Mouse (Mus musculus) MEL (cell line): ENCODE data around the gene Mcm6. TPM values are rescaled to one million over a fixed set of nuclear protein-coding genes. Genes with fewer than 3 reads are reported as not detected.

Experiments
- DNase-seq: peaks from one replicate; pipeline ENCODE4 v3.0.0; 2011; ENCODE audit warnings: low read depth, low spot score
- H3K27ac ChIP-seq: 2 replicates; pipeline ENCODE4 v1.5.1; 2012; ENCODE audit warnings: low read depth, mild to moderate bottlenecking, control low read depth, low read length, moderate library complexity; ENCODE audit not compliant: control insufficient read depth
- H3K27me3 ChIP-seq, 2 experiments: fragments of 150-350 bp in 1 of 2; sonication (generic) in 1 of 2; 2 replicates each; pipeline ENCODE4 v1.6.1; 2012; ENCODE audit warnings: low read length in 2 of 2, mild to moderate bottlenecking in 2 of 2, improper control_type of control experiment in 1 of 2, moderate library complexity in 1 of 2; ENCODE audit not compliant: insufficient read depth in 2 of 2, control insufficient read depth in 1 of 2
- H3K36me3 ChIP-seq, 2 experiments: 2 replicates each; pipeline ENCODE4 v1.6.1; 2012 to 2014; ENCODE audit warnings: low read length in 2 of 2, improper control_type of control experiment in 1 of 2, inconsistent platforms in 1 of 2, mild to moderate bottlenecking in 1 of 2; ENCODE audit not compliant: insufficient read depth in 2 of 2, control insufficient read depth in 1 of 2
- H3K4me1 ChIP-seq, 2 experiments: fragments of 150-350 bp in 1 of 2; sonication (generic) in 1 of 2; 2 replicates each; pipeline ENCODE4 v1.6.1; 2012; ENCODE audit warnings: low read length in 2 of 2, improper control_type of control experiment in 1 of 2, mild to moderate bottlenecking in 1 of 2; ENCODE audit not compliant: insufficient read depth in 2 of 2, control insufficient read depth in 1 of 2
- H3K4me3 ChIP-seq, 2 experiments: fragments of 150-350 bp in 1 of 2; sonication (generic) in 1 of 2; 2 replicates each; pipeline ENCODE4 v1.5.1; 2012; ENCODE audit warnings: low read depth in 2 of 2, low read length in 2 of 2, mild to moderate bottlenecking in 2 of 2, moderate library complexity in 2 of 2, control low read depth in 1 of 2, improper control_type of control experiment in 1 of 2; ENCODE audit not compliant: control insufficient read depth in 1 of 2, insufficient read depth in 1 of 2
- H3K79me2 ChIP-seq: 2 replicates; pipeline ENCODE4 v1.6.1; 2012; ENCODE audit warnings: mild to moderate bottlenecking, low read length, moderate library complexity; ENCODE audit not compliant: control insufficient read depth, poor library complexity, insufficient read depth
- H3K9ac ChIP-seq: 2 replicates; pipeline ENCODE4 v1.6.1; 2012; ENCODE audit warnings: low read depth, mild to moderate bottlenecking, control low read depth, low read length, moderate library complexity; ENCODE audit not compliant: control insufficient read depth, poor library complexity, severe bottlenecking
- H3K9me3 ChIP-seq: fragments of 150-350 bp; sonication (generic); replicated peaks from 2 replicates; pipeline ENCODE4 v1.6.1; 2012; ENCODE audit warnings: mild to moderate bottlenecking, low read length, improper control_type of control experiment, moderate library complexity; ENCODE audit not compliant: insufficient read depth
- CHD1 ChIP-seq: IDR thresholded peaks from 2 replicates; pipeline ENCODE4 v1.6.1; 2012; ENCODE audit warnings: low read depth, mild to moderate bottlenecking, inconsistent platforms, low read length, improper control_type of control experiment
- CHD2 ChIP-seq: IDR thresholded peaks from 2 replicates; pipeline ENCODE4 v1.6.1; 2011; ENCODE audit warnings: low read length, improper control_type of control experiment
- E2F4 ChIP-seq: IDR thresholded peaks from 2 replicates; pipeline ENCODE4 v1.6.1; 2011; ENCODE audit warnings: low read depth, low read length, improper control_type of control experiment, borderline replicate concordance
- HCFC1 ChIP-seq: IDR thresholded peaks from 2 replicates; pipeline ENCODE4 v1.6.1; 2012; ENCODE audit warnings: low read depth, mild to moderate bottlenecking, inconsistent platforms, low read length, improper control_type of control experiment, moderate library complexity
- JUND ChIP-seq: IDR thresholded peaks from 2 replicates; pipeline ENCODE4 v1.6.1; 2011; ENCODE audit warnings: low read depth, mild to moderate bottlenecking, improper control_type of control experiment, low read length
- MAX ChIP-seq: IDR thresholded peaks from 2 replicates; pipeline ENCODE4 v1.6.1; 2011; ENCODE audit warnings: low read length, improper control_type of control experiment
- MAZ ChIP-seq: IDR thresholded peaks from 2 replicates; pipeline ENCODE4 v1.6.1; 2012; ENCODE audit warnings: low read depth, mild to moderate bottlenecking, inconsistent platforms, low read length, improper control_type of control experiment
- MXI1 ChIP-seq: IDR thresholded peaks from 2 replicates; pipeline ENCODE4 v1.6.1; 2011; ENCODE audit warnings: mild to moderate bottlenecking, low read depth, low read length, improper control_type of control experiment
- MYC ChIP-seq: IDR thresholded peaks from 2 replicates; pipeline ENCODE4 v1.6.1; 2011; ENCODE audit warnings: low read depth, mild to moderate bottlenecking, low read length, improper control_type of control experiment, moderate library complexity
- NELFE ChIP-seq: IDR thresholded peaks from 2 replicates; pipeline ENCODE4 v1.6.1; 2011; ENCODE audit warnings: low read depth, low read length, improper control_type of control experiment
- NRF1 ChIP-seq: IDR thresholded peaks from 2 replicates; pipeline ENCODE4 v1.6.1; 2014; ENCODE audit warnings: low read depth, mild to moderate bottlenecking, inconsistent platforms, low read length, improper control_type of control experiment, moderate library complexity; ENCODE audit not compliant: poor library complexity, insufficient read depth, severe bottlenecking
- POLR2A ChIP-seq, 2 experiments: IDR thresholded peaks; 2 replicates each; pipeline ENCODE4 v1.6.1; 2011 to 2012; ENCODE audit warnings: low read length in 2 of 2, mild to moderate bottlenecking in 2 of 2, control low read depth in 1 of 2, improper control_type of control experiment in 1 of 2, low read depth in 1 of 2, moderate library complexity in 1 of 2; ENCODE audit not compliant: control insufficient read depth in 1 of 2, insufficient read depth in 1 of 2, poor library complexity in 1 of 2
- POLR2AphosphoS2 ChIP-seq: IDR thresholded peaks from 2 replicates; pipeline ENCODE4 v1.6.1; 2011; ENCODE audit warnings: low read length, improper control_type of control experiment
- SIN3A ChIP-seq: IDR thresholded peaks from 2 replicates; pipeline ENCODE4 v1.6.1; 2012; ENCODE audit warnings: low read length, improper control_type of control experiment, inconsistent platforms
- TBP ChIP-seq: IDR thresholded peaks from 2 replicates; pipeline ENCODE4 v1.8.0; 2011; ENCODE audit warnings: low read depth, low read length, improper control_type of control experiment
- TCF12 ChIP-seq: IDR thresholded peaks from 2 replicates; pipeline ENCODE4 v1.6.1; 2014; ENCODE audit warnings: low read depth, mild to moderate bottlenecking, inconsistent platforms, low read length, improper control_type of control experiment, moderate library complexity
- ZC3H11A ChIP-seq: IDR thresholded peaks from 2 replicates; pipeline ENCODE4 v1.6.1; 2012; ENCODE audit warnings: low read depth, mild to moderate bottlenecking, inconsistent platforms, low read length, improper control_type of control experiment
- ZKSCAN1 ChIP-seq: IDR thresholded peaks from 2 replicates; pipeline ENCODE4 v1.6.1; 2012; ENCODE audit warnings: low read depth, mild to moderate bottlenecking, inconsistent platforms, low read length, improper control_type of control experiment, moderate library complexity
- ZMIZ1 ChIP-seq: IDR thresholded peaks from 2 replicates; pipeline ENCODE4 v1.6.1; 2012; ENCODE audit warnings: low read depth, mild to moderate bottlenecking, inconsistent platforms, low read length, improper control_type of control experiment, moderate library complexity
- ZNF384 ChIP-seq: IDR thresholded peaks from 2 replicates; pipeline ENCODE4 v1.6.1; 2012; ENCODE audit warnings: low read depth, mild to moderate bottlenecking, inconsistent platforms, low read length, improper control_type of control experiment
- polyA plus RNA-seq, 2 experiments: library from polyadenylated mRNA; stranded (reverse) in 1 of 2; unstranded in 1 of 2; fragments of >175 nt in 1 of 2; fragments of >200 nt in 1 of 2; gene quantifications; 2 replicates each; pipeline versions ENCODE4 v1.2.1 to v1.2.4; 2012; ENCODE audit warnings: low replicate concordance in 2 of 2, low read depth in 1 of 2; ENCODE audit not compliant: insufficient read length in 2 of 2, insufficient read depth in 1 of 2, missing spikeins in 1 of 2
- total RNA-seq: library from RNA; depleted of rRNA; stranded (reverse); fragments of 300-350 nt; gene quantifications from 2 replicates; pipeline ENCODE4 v1.2.3, GENCODE M21; 2012; rRNA removed

The Mcm6 gene
- total RNA-seq (202 and 218 TPM in 2 replicates), polyA plus RNA-seq (100 to 1,000 TPM; 234 to 850 TPM)

DNA sequence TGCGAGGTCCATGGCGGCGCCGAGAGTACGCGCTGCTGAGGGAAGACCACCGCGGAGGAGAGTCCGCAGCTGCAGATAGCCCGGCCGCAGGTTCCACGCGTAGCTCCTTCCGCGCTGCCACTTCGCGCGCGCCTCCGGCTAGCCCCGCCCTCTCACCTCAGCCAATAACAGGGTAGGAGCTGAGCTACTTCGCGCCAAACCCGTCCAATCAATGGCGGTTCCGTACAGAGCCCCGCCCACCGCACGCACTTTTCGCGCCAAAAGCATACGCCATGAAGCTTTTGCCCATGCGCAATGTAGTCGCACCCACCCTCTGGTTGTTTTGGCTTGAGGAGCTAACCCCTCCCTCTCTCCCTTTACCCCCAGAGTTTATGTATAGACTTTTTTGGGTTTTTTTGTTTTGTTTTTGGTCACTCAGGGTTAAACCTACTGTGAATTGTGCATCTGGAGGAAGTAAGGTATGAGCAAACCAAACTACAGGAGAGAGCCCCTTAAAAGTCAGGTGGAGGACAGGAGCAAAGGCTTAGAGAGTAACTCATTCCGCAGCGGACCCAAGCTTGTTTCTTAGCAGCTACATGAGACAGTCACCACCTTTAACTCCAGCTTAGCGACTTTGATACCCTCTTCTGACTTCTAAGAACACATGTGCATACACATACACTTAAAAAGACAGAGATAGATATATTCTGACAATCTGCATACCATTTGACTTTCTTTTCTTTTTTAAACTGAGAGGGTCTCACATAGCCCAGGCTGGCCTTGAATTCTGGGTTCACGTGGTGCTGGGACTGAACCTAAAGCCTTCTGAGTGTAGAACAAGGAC, at the start of gene Mcm6:
TSS of gene Mcm6 (minus strand) at position 111 of the 823 bp plus-strand sequence.
- Histone ChIP-seq H3K4me3 (peak within 1 kb of the TSS; percentile 68 to 97), H3K79me2 (peaks cover 31% of the 10 kb centered on the region), H3K9me3 (no peaks in the 10 kb centered on the region), H3K36me3 (peaks cover 6 to 21% of the 10 kb centered on the region in 2 experiments; a peak in 3 of 4 replicates), H3K27me3 (no peaks in the 10 kb centered on the region), H3K27ac (peak within 1 kb of the TSS; percentile 95)
- peak; percentile 99 for DNase-seq
- TF ChIP-seq NRF1 (peak; percentile 74), ZC3H11A (no peak), CHD2 (no peak), CHD1 (no peak), SIN3A (peak; percentile 65), NELFE (peak; percentile 51), HCFC1 (peak; percentile 51; the same call in 1 of the 2 replicates), MXI1 (peak; percentile 45), E2F4 (peak; percentile 97), ZKSCAN1 (no peak), MAZ (peak; percentile 78; the same call in 1 of the 2 replicates), TCF12 (no peak), TBP (peak; percentile 68), MAX (peak; percentile 76), MYC (0 out of 2 replicates have a peak, but pooled peaks have one; percentile 51), POLR2AphosphoS2 (peak; percentile 79), ZNF384 (peak; percentile 69), POLR2A (IDR thresholded peaks at IDR 0.05; ENCODE audit: control insufficient read depth in 1 of 2, insufficient read depth in 1 of 2, low read depth in 1 of 2, low read length in 2 of 2, poor library complexity in 1 of 2) (peak; percentile 71 to 80), ZMIZ1 (no peak), JUND (no peak)
- TF ChIP-seq, all 39 proteins: peak for 13
- Histone ChIP-seq H3K4me1 (peaks cover 2 to 14% of the 10 kb centered on the region in 2 experiments; a peak in 3 of 4 replicates), H3K9ac (peak within 1 kb of the TSS; percentile 94)
